Mouse (Mus musculus) midbrain, embryonic 11.5 days (tissue): ENCODE results near the gene Olfr638. TPM values are rescaled to one million over a fixed set of nuclear protein-coding genes. Genes with fewer than 3 reads are reported as not detected.
A peak's percentile ranks its signal among the peaks of the same experiment; 100 is the strongest.
"Not testable (repeated sequence)": the region's sequence is repeated elsewhere in the genome, so short reads cannot be mapped to it uniquely, and the experiment has no call there.

ENCODE experiments used
- ATAC-seq: fragments of 200-750 bp; cut with Nextera tagmentation; 2 replicates; pipeline ENCODE4 v1.8.0; 2017; ENCODE audit warnings: moderate TSS enrichment, moderate library complexity; ENCODE audit not compliant: low FRiP score
- DNase-seq: peaks from one replicate; pipeline ENCODE4 v3.0.0; 2015; ENCODE audit warnings: low spot score; ENCODE audit errors: missing footprints
- H3K27ac ChIP-seq: fragments of 300-500 bp; sonication (generic); 2 replicates; pipeline ENCODE4 v1.5.1; 2014; ENCODE audit warnings: low read depth, low read length
- H3K27me3 ChIP-seq: fragments of 300-500 bp; sonication (generic); 2 replicates; pipeline ENCODE4 v1.6.1; 2014; ENCODE audit warnings: mild to moderate bottlenecking, low read length, moderate library complexity, mixed read lengths; ENCODE audit not compliant: control insufficient read depth, insufficient read depth
- H3K36me3 ChIP-seq: fragments of 300-500 bp; sonication (generic); 2 replicates; pipeline ENCODE4 v1.6.1; 2014; ENCODE audit warnings: mild to moderate bottlenecking, low read length, moderate library complexity, mixed read lengths; ENCODE audit not compliant: control insufficient read depth, insufficient read depth
- H3K4me1 ChIP-seq: fragments of 300-500 bp; sonication (generic); 2 replicates; pipeline ENCODE4 v1.6.1; 2014; ENCODE audit warnings: low read length; ENCODE audit not compliant: control insufficient read depth, insufficient read depth
- H3K4me2 ChIP-seq: fragments of 300-500 bp; sonication (generic); 2 replicates; pipeline ENCODE4 v1.6.1; 2014; ENCODE audit warnings: mild to moderate bottlenecking, moderate library complexity
- H3K4me3 ChIP-seq: fragments of 300-500 bp; sonication (generic); 2 replicates; pipeline ENCODE4 v1.5.1; 2014; ENCODE audit warnings: low read depth, low read length
- H3K9ac ChIP-seq: fragments of 300-500 bp; sonication (generic); 2 replicates; pipeline ENCODE4 v1.6.1; 2014; ENCODE audit warnings: low read length
- H3K9me3 ChIP-seq: fragments of 300-500 bp; sonication (generic); 2 replicates; pipeline ENCODE4 v1.6.1; 2016; ENCODE audit warnings: low read length; ENCODE audit not compliant: control insufficient read depth
- WGBS: fragments of 180-500 bp; shearing (Covaris S2); extraction: QIAGEN DNeasy Blood & Tissue Kit; methylation state at CpG from one replicate; pipeline ENCODE4 v1.1.7; 2014; 5-methylcytosine and 5-hydroxymethylcytosine counted together
- polyA plus RNA-seq: library from polyadenylated mRNA; unstranded; fragments of >200 nt; fragmentation: Nextera tagmentation; extraction: Ambion mirVana; gene quantifications from 2 replicates; pipeline ENCODE4 v1.2.1, GENCODE M21; 2014

The Olfr638 gene
- not detected in 2 replicates for polyA plus RNA-seq

GRCm38 (mm10) chr7:103998446-103998845 is at the start of gene Olfr638:
Olfr638 (plus strand) TSS chr7:103998746.
- no peak for DNase-seq
- Histone ChIP-seq H3K9me3 (no peaks in the 10 kb centered on the region), H3K4me3 (no peak within 1 kb of the TSS), H3K27me3 (no peaks in the 10 kb centered on the region), H3K4me1 (no peaks in the 10 kb centered on the region), H3K4me2 (no peak within 1 kb of the TSS), H3K9ac (no peak within 1 kb of the TSS), H3K27ac (no peak within 1 kb of the TSS), H3K36me3 (no peaks in the 10 kb centered on the region)
- ATAC-seq, result no peak

GRCm38 (mm10) chr7:103966873-103967272 is 31.7 kb upstream of the Olfr638 start:
- H3K4me2 ChIP-seq, H3K9ac ChIP-seq, H3K27me3 ChIP-seq, H3K4me3 ChIP-seq, H3K36me3 ChIP-seq, H3K9me3 ChIP-seq, DNase-seq, ATAC-seq, H3K27ac ChIP-seq, H3K4me1 ChIP-seq: not testable (repeated sequence)
- 94% methylated on average over 22 of the region's 22 CpGs for WGBS

GRCm38 (mm10) chr7:103970852-103971251 is 27.7 kb upstream of the Olfr638 start, which contains the start of gene Olfr635:
Olfr635 (plus strand) TSS chr7:103971152.
- 69% methylated on average over 1 of the region's 1 CpGs for WGBS

GRCm38 (mm10) chr7:103971782-103972181 is 26.8 kb upstream of the Olfr638 start:
- Histone ChIP-seq H3K4me3 (no peak overlapping the region), H3K4me1 (no peaks in the 10 kb centered on the region), H3K27me3 (no peaks in the 10 kb centered on the region), H3K27ac (no peak overlapping the region), H3K36me3 (no peaks in the 10 kb centered on the region), H3K4me2 (no peak overlapping the region), H3K9ac (no peak overlapping the region), H3K9me3 (no peaks in the 10 kb centered on the region; the same call in 1 of the 2 replicates)
- 75% methylated on average over 1 of the region's 1 CpGs for WGBS
- DNase-seq, result no peak
- ATAC-seq, result no peak

More at GRCm38 (mm10) chr7:103970852-103971251, 27.7 kb upstream of the Olfr638 start, which contains the start of gene Olfr635:
- Histone ChIP-seq H3K9me3 (no peaks in the 10 kb centered on the region), H3K27me3 (no peaks in the 10 kb centered on the region), H3K9ac (no peak within 1 kb of the TSS), H3K36me3 (no peaks in the 10 kb centered on the region), H3K4me3 (no peak within 1 kb of the TSS), H3K27ac (no peak within 1 kb of the TSS), H3K4me2 (no peak within 1 kb of the TSS), H3K4me1 (no peaks in the 10 kb centered on the region)
- DNase-seq, result no peak
- no peak for ATAC-seq

GRCm38 (mm10) chr7:103999124-103999523 is 578 bp downstream of the Olfr638 start:
- ATAC-seq (no peak), DNase-seq (no peak)
- Histone ChIP-seq H3K36me3 (no peaks in the 10 kb centered on the region), H3K4me2 (no peak overlapping the region), H3K4me3 (no peak overlapping the region), H3K27me3 (no peaks in the 10 kb centered on the region), H3K9me3 (no peaks in the 10 kb centered on the region), H3K27ac (no peak overlapping the region), H3K4me1 (no peaks in the 10 kb centered on the region), H3K9ac (no peak overlapping the region)

- H3K4me2 ChIP-seq, result no peak within 1 kb of the TSS
- ATAC-seq (no peak), DNase-seq (no peak)
- no peak within 1 kb of the TSS for H3K9ac ChIP-seq
- H3K9me3 ChIP-seq, result no peaks in the 10 kb centered on the region
- H3K4me1 ChIP-seq, result no peaks in the 10 kb centered on the region
- H3K36me3 ChIP-seq, result no peaks in the 10 kb centered on the region
- H3K27me3 ChIP-seq, result no peaks in the 10 kb centered on the region
- no peak within 1 kb of the TSS for H3K27ac ChIP-seq
- no peak within 1 kb of the TSS for H3K4me3 ChIP-seq
Observed at GRCm38 (mm10) chr7:104017203-104017602, 18.7 kb downstream of the Olfr638 start, which contains the start of gene Olfr639. Olfr639 (minus strand) TSS chr7:104017303.

- peak; percentile 26 for DNase-seq
- 95% methylated on average over 1 of the region's 1 CpGs for WGBS
Observed at GRCm38 (mm10) chr7:104018953-104019352, 20.4 kb downstream of the Olfr638 start.

GRCm38 (mm10) chr7:104021651-104022050 is 23.1 kb downstream of the Olfr638 start:
- ATAC-seq, result no peak
- H3K4me2 ChIP-seq, result no peak overlapping the region
- WGBS, result 90% methylated on average over 6 of the region's 6 CpGs
- no peaks in the 10 kb centered on the region for H3K36me3 ChIP-seq
- no peaks in the 10 kb centered on the region for H3K4me1 ChIP-seq
- no peak overlapping the region for H3K4me3 ChIP-seq
- DNase-seq, result peak; percentile 6
- H3K9me3 ChIP-seq, result no peaks in the 10 kb centered on the region
- H3K27ac ChIP-seq, result no peak overlapping the region
- H3K27me3 ChIP-seq, result no peaks in the 10 kb centered on the region
- H3K9ac ChIP-seq, result no peak overlapping the region

More at GRCm38 (mm10) chr7:104018953-104019352, 20.4 kb downstream of the Olfr638 start:
- H3K9me3 ChIP-seq, result no peaks in the 10 kb centered on the region
- ATAC-seq, result no peak
- no peak overlapping the region for H3K4me3 ChIP-seq
- H3K27me3 ChIP-seq, result no peaks in the 10 kb centered on the region
- H3K9ac ChIP-seq, result no peak overlapping the region
- no peaks in the 10 kb centered on the region for H3K4me1 ChIP-seq
- H3K4me2 ChIP-seq, result no peak overlapping the region
- no peak overlapping the region for H3K27ac ChIP-seq
- H3K36me3 ChIP-seq, result no peaks in the 10 kb centered on the region

GRCm38 (mm10) chr7:104025473-104025872 is 26.9 kb downstream of the Olfr638 start, which contains the start of gene Olfr640:
Olfr640 (minus strand) TSS chr7:104025573.
- ATAC-seq (no peak), DNase-seq (no peak)
- Histone ChIP-seq H3K4me2 (no peak within 1 kb of the TSS), H3K9me3 (no peaks in the 10 kb centered on the region), H3K27ac (no peak within 1 kb of the TSS), H3K4me3 (no peak within 1 kb of the TSS), H3K9ac (no peak within 1 kb of the TSS), H3K27me3 (no peaks in the 10 kb centered on the region), H3K4me1 (no peaks in the 10 kb centered on the region), H3K36me3 (no peaks in the 10 kb centered on the region)
- 80% methylated on average over 6 of the region's 6 CpGs for WGBS
